Mouse (Mus musculus) activated CD4-positive, CD25-positive, alpha-beta regulatory T cell, adult 4 months (primary cell): Measurements from ENCODE around the gene Ajm1. TPM values are rescaled to one million over a fixed set of nuclear protein-coding genes. Genes with fewer than 3 reads are reported as not detected.

Experiments used
- ATAC-seq: one replicate; pipeline ENCODE4 v1.8.0; 2017
- polyA plus RNA-seq, 2 experiments: library from polyadenylated mRNA; unstranded; fragments of 100-300 nt; shearing (Covaris generic); gene quantifications; one replicate each; pipeline ENCODE4 v1.2.1; 2017

The Ajm1 gene
- polyA plus RNA-seq, 2 experiments from 2014 or later, result 0.07 TPM; not detected in 1

- ATAC-seq, result no peak
Observed at GRCm38 (mm10) chr2:25526510-25527302, 54.9 kb downstream of the Ajm1 start.

Other genes starting within 250 kb of the Ajm1 start
- 10 to 100 TPM; 19.7 to 23.2 TPM for gene Man1b1, start 249.4 kb downstream of the Ajm1 start, polyA plus RNA-seq
- gene Dpp7, start 225.4 kb downstream of the Ajm1 start, polyA plus RNA-seq, result 10 to 100 TPM; 10.3 to 13.9 TPM
- gene Uap1l1, start 216.1 kb downstream of the Ajm1 start, polyA plus RNA-seq, result 10 to 100 TPM; 13.3 to 15.0 TPM
- gene Sapcd2, start 209.4 kb downstream of the Ajm1 start, polyA plus RNA-seq, result 1 to 10 TPM; 1.8 to 2.6 TPM
- gene Entpd2, start 185.9 kb downstream of the Ajm1 start, polyA plus RNA-seq, result under 1 TPM in 1 of 2 experiments, not detected in 1; 0.17 TPM
- gene Npdc1, start 182.4 kb downstream of the Ajm1 start, polyA plus RNA-seq, result 1 to 10 TPM; 1.2 to 1.7 TPM
- gene Fut7, start 158.5 kb downstream of the Ajm1 start, polyA plus RNA-seq, result 10 to 100 TPM; 13.6 to 13.8 TPM
- gene Abca2, start 153.1 kb downstream of the Ajm1 start, polyA plus RNA-seq, result 10 to 100 TPM; 32.8 to 41.4 TPM
- 1 to 10 TPM; 2.0 to 2.2 TPM for gene Clic3, start 124.9 kb downstream of the Ajm1 start, polyA plus RNA-seq
- gene Paxx, start 120.7 kb downstream of the Ajm1 start, polyA plus RNA-seq, result 10 to 100 TPM; 72.8 to 74.8 TPM
- gene Ptgds, start 111.7 kb downstream of the Ajm1 start, polyA plus RNA-seq, result not detected
- not detected for gene Lcn12, start 87.8 kb downstream of the Ajm1 start, polyA plus RNA-seq
- gene Fbxw5, start 81.0 kb downstream of the Ajm1 start, polyA plus RNA-seq, result 10 to 100 TPM; 51.3 to 71.1 TPM
- 1 to 10 TPM; 3.1 to 3.2 TPM for gene C8g, start 80.0 kb downstream of the Ajm1 start, polyA plus RNA-seq
- 10 to 100 TPM; 60.9 to 67.0 TPM for gene Traf2, start 34.8 kb downstream of the Ajm1 start, polyA plus RNA-seq
- gene Edf1, start 23.9 kb downstream of the Ajm1 start, polyA plus RNA-seq, result 100 to 1,000 TPM; 290 to 402 TPM
- under 1 TPM; 0.40 to 0.91 TPM for gene Mamdc4, start 6.9 kb downstream of the Ajm1 start, polyA plus RNA-seq
- gene Phpt1, start 6.5 kb downstream of the Ajm1 start, polyA plus RNA-seq, result 10 to 100 TPM; 55.3 to 61.6 TPM
- gene Rabl6, start 26.8 kb upstream of the Ajm1 start, polyA plus RNA-seq, result 10 to 100 TPM; 16.1 to 19.8 TPM
- not detected for gene Ccdc183, start 35.9 kb upstream of the Ajm1 start, polyA plus RNA-seq
- 1 to 10 TPM in 1 of 2 experiments, not detected in 1; 1.8 TPM for gene Tmem141, start 40.2 kb upstream of the Ajm1 start, polyA plus RNA-seq
- gene Fcna, start 46.3 kb upstream of the Ajm1 start, polyA plus RNA-seq, result 1 to 10 TPM in 1 of 2 experiments, under 1 TPM in 1; 0.83 to 1.7 TPM
- gene Lcn8, start 71.4 kb upstream of the Ajm1 start, polyA plus RNA-seq, result not detected
- not detected for gene Lcn5, start 76.2 kb upstream of the Ajm1 start, polyA plus RNA-seq
- gene Lcn6, start 95.0 kb upstream of the Ajm1 start, polyA plus RNA-seq, result not detected
- gene Lcn10, start 101.0 kb upstream of the Ajm1 start, polyA plus RNA-seq, result not detected
- gene Obp2a, start 118.3 kb upstream of the Ajm1 start, polyA plus RNA-seq, result not detected
- 10 to 100 TPM; 61.8 to 76.5 TPM for gene Bmyc, start 125.0 kb upstream of the Ajm1 start, polyA plus RNA-seq
- gene Obp2b, start 155.3 kb upstream of the Ajm1 start, polyA plus RNA-seq, result not detected
- gene Lcn3, start 183.8 kb upstream of the Ajm1 start, polyA plus RNA-seq, result not detected
- not detected for gene Lcn11, start 195.3 kb upstream of the Ajm1 start, polyA plus RNA-seq
- not detected for gene Gm13539, start 200.5 kb upstream of the Ajm1 start, polyA plus RNA-seq
- gene Glt6d1, start 234.1 kb upstream of the Ajm1 start, polyA plus RNA-seq, result not detected
- gene Lcn9, start 241.4 kb upstream of the Ajm1 start, polyA plus RNA-seq, result not detected